Mouse (Mus musculus): ENCODE data around the gene Ifna6. TPM values are rescaled to one million over a fixed set of nuclear protein-coding genes. Genes with fewer than 3 reads are reported as not detected.
"Not testable (repeated sequence)": the region's sequence is repeated elsewhere in the genome, so short reads cannot be mapped to it uniquely, and the experiment has no call there.

The Ifna6 gene
- polyA plus RNA-seq, 1 experiment from 2014 or later, result not detected

DNA sequence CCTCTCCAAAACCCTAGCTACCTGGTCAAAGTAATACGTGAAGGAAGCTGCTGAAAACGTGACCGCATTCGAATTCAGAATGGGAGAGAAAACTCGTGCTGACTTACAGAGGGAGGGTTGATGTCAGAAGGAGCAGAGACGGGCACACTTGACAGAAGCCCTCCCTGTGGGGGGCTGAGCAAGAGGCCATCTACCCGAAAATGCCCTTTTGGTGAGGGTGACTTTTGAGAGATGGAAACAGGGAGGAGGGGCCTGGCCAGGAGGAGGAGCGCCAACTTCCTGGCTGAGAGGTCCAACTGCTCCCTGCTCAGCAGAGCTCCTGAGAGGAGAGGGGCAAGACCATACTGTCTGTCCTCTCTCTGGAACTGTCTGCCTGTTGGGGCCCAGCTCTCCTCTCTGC is 22.0 kb upstream of the Ifna6 start, which contains the start of gene Gm13288:
Gene Gm13288 (plus strand): TSS at position 301 of the 400 bp plus-strand sequence.
- not testable (repeated sequence) for H3K9me3 ChIP-seq; ATAC-seq (ENCODE audit: insufficient number of reproducible peaks, low FRiP score, low TSS enrichment, low read depth); H3K27me3 ChIP-seq; H3K4me1 ChIP-seq; H3K27ac ChIP-seq; H3K36me3 ChIP-seq; H3K9ac ChIP-seq
- Histone ChIP-seq H3K4me3 (peak within 1 kb of the TSS; percentile 30), H3K4me2 (0 out of 2 replicates have a peak within 1 kb of the TSS, but pooled peaks have one; percentile 30)
- WGBS, result no CpG with 5 or more reads among the region's 8 CpGs

DNA sequence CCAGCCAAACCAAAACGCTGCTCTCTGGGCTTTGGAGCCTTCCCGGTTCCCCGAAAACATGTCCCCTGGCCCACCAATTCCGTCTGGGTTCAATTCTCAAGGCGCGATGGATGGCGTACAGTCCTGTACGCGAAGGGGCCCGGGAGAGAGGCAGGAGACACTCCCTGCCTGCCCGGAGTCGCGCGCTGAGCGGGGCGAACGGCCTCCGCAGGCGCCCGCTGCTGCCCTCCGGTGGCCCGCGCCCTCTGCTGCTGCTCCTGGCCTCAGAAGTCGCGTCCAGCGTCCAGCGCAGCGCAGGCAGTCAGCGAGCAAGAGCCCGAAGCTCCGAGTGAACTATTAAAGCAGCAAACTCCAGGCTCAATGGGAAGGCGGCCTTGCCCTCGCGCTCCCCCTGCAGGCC is 21.5 kb upstream of the Ifna6 start:
- H3K27ac ChIP-seq; H3K9ac ChIP-seq; H3K27me3 ChIP-seq; H3K36me3 ChIP-seq; H3K4me1 ChIP-seq; ATAC-seq (ENCODE audit: insufficient number of reproducible peaks, low FRiP score, low TSS enrichment, low read depth); H3K9me3 ChIP-seq: not testable (repeated sequence)
- H3K4me2 ChIP-seq, result 0 out of 2 replicates have a peak overlapping the region, but pooled peaks have one; percentile 30
- 0% methylated on average over 7 of the region's 34 CpGs for WGBS
- peak overlapping the region; percentile 30 for H3K4me3 ChIP-seq

DNA sequence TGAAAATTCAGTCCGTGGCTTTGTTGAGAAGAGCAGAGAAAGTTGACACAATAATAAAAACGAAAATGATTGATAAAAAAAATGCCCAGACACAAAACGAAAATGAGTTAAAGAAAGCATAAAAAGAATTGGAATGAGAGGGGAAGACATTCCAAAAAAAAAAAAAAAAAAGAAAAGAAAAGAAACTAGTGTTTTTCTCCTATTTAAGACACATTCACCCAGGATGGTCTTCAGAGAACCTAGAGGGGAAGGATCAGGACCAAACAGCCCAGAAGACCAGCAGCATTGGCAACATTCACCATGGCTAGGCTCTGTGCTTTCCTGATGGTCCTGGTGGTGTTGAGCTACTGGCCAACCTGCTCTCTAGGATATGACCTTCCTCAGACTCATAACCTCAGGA is 11.3 kb upstream of the Ifna6 start, which contains the start of gene Ifna7:
Gene Ifna7 (plus strand): TSS at position 301 of the 400 bp plus-strand sequence.
- Histone ChIP-seq H3K4me3 (no peak within 1 kb of the TSS), H3K27me3 (no peaks in the 10 kb centered on the region), H3K4me1 (no peaks in the 10 kb centered on the region), H3K27ac (no peak within 1 kb of the TSS), H3K36me3 (no peaks in the 10 kb centered on the region), H3K9me3 (no peaks in the 10 kb centered on the region), H3K4me2 (no peak within 1 kb of the TSS), H3K9ac (no peak within 1 kb of the TSS)
- no peak for ATAC-seq (ENCODE audit: insufficient number of reproducible peaks, low FRiP score, low TSS enrichment, low read depth)
- 54% methylated on average over 3 of the region's 3 CpGs for WGBS

DNA sequence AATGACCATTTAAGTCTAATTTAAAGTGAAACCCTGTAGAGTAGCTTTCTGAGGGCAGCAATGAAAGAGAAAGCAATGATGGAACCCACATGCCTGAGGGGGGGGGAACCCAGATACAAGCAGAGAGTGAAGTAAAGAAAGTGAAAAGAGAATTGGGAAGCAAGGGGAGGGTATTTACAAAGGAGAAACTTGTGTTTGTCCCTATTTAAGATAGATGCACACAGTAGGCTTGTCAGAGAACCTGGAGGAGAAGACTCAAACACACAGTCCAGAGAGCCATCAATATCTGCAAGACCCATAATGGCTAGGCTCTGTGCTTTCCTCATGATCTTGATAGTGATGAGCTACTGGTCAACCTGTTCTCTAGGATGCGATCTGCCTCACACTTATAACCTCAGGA is 7.6 kb upstream of the Ifna6 start, which contains the start of gene Ifna11:
Gene Ifna11 (plus strand): TSS at position 301 of the 400 bp plus-strand sequence.
- WGBS, result 73% methylated on average over 1 of the region's 1 CpGs
- no peak for ATAC-seq (ENCODE audit: insufficient number of reproducible peaks, low FRiP score, low TSS enrichment, low read depth)
- H3K9ac ChIP-seq, result no peak within 1 kb of the TSS
- H3K27me3 ChIP-seq, result no peaks in the 10 kb centered on the region
- no peak within 1 kb of the TSS for H3K4me3 ChIP-seq
- no peaks in the 10 kb centered on the region for H3K9me3 ChIP-seq
- no peaks in the 10 kb centered on the region for H3K4me1 ChIP-seq
- no peaks in the 10 kb centered on the region for H3K36me3 ChIP-seq
- no peak within 1 kb of the TSS for H3K27ac ChIP-seq
- no peak within 1 kb of the TSS for H3K4me2 ChIP-seq

DNA sequence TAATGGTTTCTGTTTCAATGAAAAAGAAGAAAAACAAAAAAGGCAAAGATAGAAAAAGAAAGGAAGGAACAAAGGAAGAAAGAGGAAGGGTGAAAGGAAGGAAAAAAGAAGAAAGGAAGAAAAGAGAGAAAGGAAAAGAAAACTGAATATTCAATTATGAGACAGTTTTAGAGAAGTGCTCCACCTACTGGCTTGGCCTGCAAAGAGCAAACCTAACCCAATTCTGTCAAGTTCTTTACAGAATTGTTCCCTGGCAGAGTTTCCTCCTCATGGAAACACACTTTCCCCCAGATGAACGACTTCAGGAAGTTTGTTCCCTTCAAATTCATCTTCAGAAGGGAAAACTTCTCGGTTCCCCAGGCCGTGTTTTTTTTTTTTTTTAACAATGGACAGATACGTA is 4.2 kb upstream of the Ifna6 start:
- Histone ChIP-seq H3K27me3 (no peaks in the 10 kb centered on the region), H3K4me2 (no peak overlapping the region), H3K36me3 (no peaks in the 10 kb centered on the region), H3K9ac (no peak overlapping the region), H3K9me3 (no peaks in the 10 kb centered on the region), H3K27ac (no peak overlapping the region), H3K4me1 (no peaks in the 10 kb centered on the region), H3K4me3 (no peak overlapping the region)
- 20% methylated on average over 4 of the region's 4 CpGs for WGBS
- no peak for ATAC-seq (ENCODE audit: insufficient number of reproducible peaks, low FRiP score, low TSS enrichment, low read depth)

DNA sequence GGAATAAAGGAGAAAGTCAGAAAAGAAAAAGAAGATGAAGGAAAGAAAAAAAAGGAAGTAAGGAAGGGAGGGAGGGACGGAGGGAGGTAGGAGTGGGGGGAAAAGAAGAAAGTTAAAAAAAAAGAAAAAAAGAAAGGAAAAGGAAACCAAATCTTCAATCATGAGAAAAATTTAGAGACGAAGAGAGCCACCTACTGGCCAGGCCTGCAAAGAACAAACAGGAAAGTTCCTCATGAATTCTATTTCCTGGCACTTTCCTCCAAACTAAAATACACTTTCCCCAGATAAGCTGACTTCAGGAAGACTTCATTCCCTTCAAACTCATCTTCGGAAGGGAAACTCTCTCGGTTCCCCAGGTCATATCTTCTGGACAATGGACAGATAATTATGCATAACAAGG is 3.3 kb downstream of the Ifna6 start:
- ATAC-seq (ENCODE audit: insufficient number of reproducible peaks, low FRiP score, low TSS enrichment, low read depth), result no peak
- H3K9ac ChIP-seq, result no peak overlapping the region
- WGBS, result 23% methylated on average over 4 of the region's 4 CpGs

DNA sequence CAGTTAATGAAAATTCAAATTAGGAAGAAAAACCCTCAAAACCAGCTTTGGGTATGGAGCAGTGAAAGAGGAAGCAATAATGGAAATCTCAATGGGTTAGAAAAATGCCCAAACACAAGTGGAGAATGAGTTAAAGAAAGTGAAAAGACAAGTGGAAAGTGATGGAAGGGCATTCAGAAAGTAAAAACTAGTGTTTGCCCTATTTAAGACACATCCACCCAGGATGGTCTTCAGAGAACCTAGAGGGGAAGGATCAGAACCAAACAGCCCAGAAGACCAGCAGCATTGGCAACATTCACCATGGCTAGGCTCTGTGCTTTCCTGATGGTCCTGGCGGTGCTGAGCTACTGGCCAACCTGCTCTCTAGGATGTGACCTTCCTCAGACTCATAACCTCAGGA is 8.0 kb downstream of the Ifna6 start, which contains the start of gene Ifna5:
Gene Ifna5 (plus strand): TSS at position 301 of the 400 bp plus-strand sequence.
- H3K27ac ChIP-seq; H3K9me3 ChIP-seq; H3K4me3 ChIP-seq; H3K9ac ChIP-seq; ATAC-seq (ENCODE audit: insufficient number of reproducible peaks, low FRiP score, low TSS enrichment, low read depth); H3K4me1 ChIP-seq; H3K36me3 ChIP-seq; H3K4me2 ChIP-seq; H3K27me3 ChIP-seq: not testable (repeated sequence)
- 68% methylated on average over 1 of the region's 1 CpGs for WGBS

More for the DNA sequence above, 3.3 kb downstream of the Ifna6 start:
- Histone ChIP-seq H3K9me3 (no peaks in the 10 kb centered on the region), H3K27ac (no peak overlapping the region), H3K4me3 (no peak overlapping the region), H3K36me3 (no peaks in the 10 kb centered on the region), H3K4me1 (no peaks in the 10 kb centered on the region), H3K4me2 (no peak overlapping the region), H3K27me3 (no peaks in the 10 kb centered on the region)

DNA sequence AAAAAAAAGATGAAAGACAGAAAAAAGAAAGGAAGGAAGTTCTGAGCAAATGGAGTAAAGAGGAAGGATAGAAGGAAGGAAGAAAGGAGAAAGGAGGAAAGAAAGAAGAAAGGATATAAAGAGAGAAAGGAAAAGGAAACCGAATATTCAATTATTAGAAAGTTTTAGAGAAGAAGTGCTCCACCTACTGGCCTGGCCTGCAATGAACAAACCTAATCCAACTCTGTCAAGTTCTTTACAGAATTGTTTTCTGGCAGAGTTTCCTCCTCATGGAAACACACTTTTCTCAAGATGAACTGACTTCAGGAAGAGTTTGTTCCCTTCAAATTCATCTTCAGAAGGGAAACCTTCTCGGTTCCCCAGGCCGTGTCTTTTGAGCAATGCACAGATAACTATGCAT is 11.6 kb downstream of the Ifna6 start:
- Histone ChIP-seq H3K27me3 (no peaks in the 10 kb centered on the region), H3K9me3 (no peaks in the 10 kb centered on the region), H3K9ac (no peak overlapping the region), H3K4me3 (no peak overlapping the region), H3K36me3 (no peaks in the 10 kb centered on the region), H3K4me1 (no peaks in the 10 kb centered on the region), H3K27ac (no peak overlapping the region), H3K4me2 (no peak overlapping the region)
- no peak for ATAC-seq (ENCODE audit: insufficient number of reproducible peaks, low FRiP score, low TSS enrichment, low read depth)
- 48% methylated on average over 3 of the region's 3 CpGs for WGBS

DNA sequence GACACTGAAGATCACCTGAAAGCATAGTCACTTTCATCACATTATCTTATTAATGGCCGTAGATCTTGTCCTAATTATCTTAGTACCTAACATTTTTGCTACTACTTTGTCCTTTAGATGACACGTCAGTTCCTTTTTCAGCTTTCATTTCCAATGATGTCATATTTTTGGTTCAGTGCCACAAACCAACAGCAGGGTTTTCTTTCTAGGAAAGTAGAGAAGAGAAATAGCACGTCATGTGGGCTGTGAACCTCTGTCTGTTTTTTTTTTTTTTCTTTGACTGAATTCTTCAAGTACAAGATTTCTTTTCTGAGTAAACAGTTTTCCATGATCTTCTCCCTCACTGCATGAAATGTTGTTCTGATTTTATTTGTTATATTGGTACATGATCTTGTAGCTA is 12.8 kb downstream of the Ifna6 start:
- H3K36me3 ChIP-seq, result no peaks in the 10 kb centered on the region
- no peaks in the 10 kb centered on the region for H3K27me3 ChIP-seq
- H3K9me3 ChIP-seq, result no peaks in the 10 kb centered on the region
- H3K9ac ChIP-seq, result no peak overlapping the region
- no peak for ATAC-seq (ENCODE audit: insufficient number of reproducible peaks, low FRiP score, low TSS enrichment, low read depth)
- H3K4me3 ChIP-seq, result no peak overlapping the region
- H3K27ac ChIP-seq, result no peak overlapping the region
- WGBS, result 63% methylated on average over 3 of the region's 3 CpGs
- H3K4me1 ChIP-seq, result no peaks in the 10 kb centered on the region
- H3K4me2 ChIP-seq, result no peak overlapping the region

DNA sequence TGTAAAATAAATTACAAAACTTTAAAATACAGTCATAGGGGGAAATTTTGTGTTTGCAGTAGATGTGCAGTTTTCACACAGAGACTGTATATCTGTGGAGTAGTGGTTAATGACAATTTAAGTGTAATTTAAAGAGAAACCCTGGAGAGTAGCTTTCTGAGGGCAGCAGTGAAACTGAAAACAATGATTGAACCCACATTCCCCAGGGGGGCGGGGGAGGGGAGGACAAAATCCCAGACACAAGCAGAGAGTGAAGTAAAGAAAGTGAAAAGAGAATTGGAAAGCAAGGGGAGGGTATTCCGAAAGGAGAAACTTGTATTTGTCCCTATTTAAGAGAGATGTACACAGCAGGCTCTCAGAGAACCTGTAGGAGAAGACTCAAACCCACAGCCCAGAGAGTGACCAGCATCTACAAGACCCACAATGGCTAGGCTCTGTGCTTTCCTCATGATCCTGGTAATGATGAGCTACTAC is 14.3 kb downstream of the Ifna6 start, which contains the start of gene Ifna4:
Gene Ifna4 (plus strand): TSS at position 424 of the 474 bp plus-strand sequence.
- Histone ChIP-seq H3K9me3 (no peaks in the 10 kb centered on the region), H3K36me3 (no peaks in the 10 kb centered on the region), H3K9ac (no peak within 1 kb of the TSS), H3K27me3 (no peaks in the 10 kb centered on the region), H3K4me2 (no peak within 1 kb of the TSS), H3K27ac (no peak within 1 kb of the TSS), H3K4me3 (no peak within 1 kb of the TSS), H3K4me1 (no peaks in the 10 kb centered on the region)
- no peak for ATAC-seq (ENCODE audit: insufficient number of reproducible peaks, low FRiP score, low TSS enrichment, low read depth)
- WGBS, result 64% methylated on average over 2 of the region's 2 CpGs

DNA sequence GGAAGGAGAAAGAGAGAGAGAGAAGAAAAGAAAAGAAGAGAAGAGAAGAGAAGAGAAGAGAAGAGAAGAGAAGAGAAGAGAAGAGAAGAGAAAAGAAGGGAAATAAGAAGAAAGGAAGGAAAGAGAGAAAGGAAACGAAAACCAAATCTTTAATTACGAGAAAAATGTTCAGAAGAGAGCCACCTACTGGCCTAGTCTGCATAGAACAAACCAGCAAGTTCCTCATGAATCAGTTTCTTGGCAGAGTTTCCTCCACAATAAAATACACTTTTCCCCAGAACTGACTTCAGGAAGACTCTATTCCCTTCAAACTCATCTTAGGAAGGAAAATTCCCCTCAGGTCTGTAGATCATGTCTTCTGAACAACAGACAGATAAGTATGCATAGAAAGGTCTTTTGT is 18.1 kb downstream of the Ifna6 start:
- no peaks in the 10 kb centered on the region for H3K27me3 ChIP-seq
- H3K36me3 ChIP-seq, result no peaks in the 10 kb centered on the region
- H3K9ac ChIP-seq, result no peak overlapping the region
- H3K9me3 ChIP-seq, result no peaks in the 10 kb centered on the region
- no peak for ATAC-seq (ENCODE audit: insufficient number of reproducible peaks, low FRiP score, low TSS enrichment, low read depth)
- no peak overlapping the region for H3K4me3 ChIP-seq
- WGBS, result 58% methylated on average over 2 of the region's 2 CpGs
- H3K4me2 ChIP-seq, result no peak overlapping the region
- no peak overlapping the region for H3K27ac ChIP-seq
- H3K4me1 ChIP-seq, result no peaks in the 10 kb centered on the region

DNA sequence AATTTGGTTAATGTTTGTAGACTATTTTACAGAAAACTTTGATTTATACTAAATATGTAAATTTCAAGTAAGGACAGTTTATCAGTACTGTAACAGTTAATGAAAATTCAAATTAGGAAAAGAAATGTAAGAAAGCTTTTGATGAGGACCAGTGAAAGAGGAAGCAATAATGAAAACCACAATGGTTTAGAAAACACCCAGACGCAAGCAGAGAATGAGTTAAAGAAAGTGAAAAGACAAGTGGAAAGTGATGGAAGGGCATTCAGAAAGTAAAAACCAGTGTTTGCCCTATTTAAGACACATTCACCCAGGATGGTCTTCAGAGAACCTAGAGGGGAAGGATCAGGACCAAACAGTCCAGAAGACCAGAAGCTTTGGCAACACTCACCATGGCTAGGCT is 22.5 kb downstream of the Ifna6 start, which contains the start of gene Ifna1:
Gene Ifna1 (plus strand): TSS at position 390 of the 400 bp plus-strand sequence.
- Histone ChIP-seq H3K27me3 (no peaks in the 10 kb centered on the region), H3K36me3 (no peaks in the 10 kb centered on the region), H3K9me3 (no peaks in the 10 kb centered on the region), H3K9ac (no peak within 1 kb of the TSS), H3K4me2 (no peak within 1 kb of the TSS), H3K27ac (no peak within 1 kb of the TSS), H3K4me1 (no peaks in the 10 kb centered on the region), H3K4me3 (no peak within 1 kb of the TSS)
- 65% methylated on average over 1 of the region's 1 CpGs for WGBS
- ATAC-seq (ENCODE audit: insufficient number of reproducible peaks, low FRiP score, low TSS enrichment, low read depth), result no peak

Data from limb, embryonic 15.5 days (tissue).